Comparison of ENCODE assay signal across 9 mouse cellular contexts in the genomic region with DNA sequence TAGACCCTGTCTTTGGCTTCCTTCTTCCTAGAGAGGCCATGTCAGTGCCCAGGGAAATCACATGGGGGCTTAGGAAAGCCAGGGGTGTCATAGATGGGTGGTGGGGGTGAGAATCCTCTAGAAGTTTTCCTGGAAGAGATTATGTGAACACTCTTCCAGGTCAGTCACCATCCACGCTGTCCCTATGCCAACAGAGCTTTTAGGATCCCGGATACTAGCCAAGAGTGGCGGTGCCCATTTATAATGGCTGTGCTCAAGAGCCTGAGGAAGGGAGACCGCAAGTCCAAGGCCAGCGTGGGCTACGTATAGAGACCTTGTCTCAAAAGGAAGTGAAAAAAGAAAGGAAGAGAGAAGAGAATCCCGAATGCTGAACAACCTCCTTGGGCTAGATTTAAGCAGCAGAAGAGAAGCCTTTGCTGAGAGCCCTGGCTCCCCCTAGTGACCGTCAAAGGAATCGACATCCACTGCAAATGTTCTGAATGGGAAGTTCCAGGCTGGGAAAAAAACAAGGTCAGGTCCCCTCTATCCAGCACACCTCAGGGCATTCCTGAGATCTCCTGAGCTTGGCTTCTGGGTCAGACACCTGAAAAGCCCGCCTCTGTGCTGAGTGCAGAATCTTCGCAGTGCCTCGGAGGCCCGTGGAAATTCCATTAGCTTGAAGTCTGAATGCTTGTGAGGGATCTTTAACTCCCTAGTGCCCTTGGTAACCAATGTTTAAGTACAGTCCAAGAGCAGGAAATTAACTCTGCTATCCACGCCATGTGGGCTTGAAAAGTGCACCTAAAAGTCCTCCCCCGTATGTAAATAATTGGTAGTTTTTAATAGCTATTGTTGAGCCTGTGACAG. TPM values are rescaled to one million over a fixed set of nuclear protein-coding genes. Genes with fewer than 3 reads are reported as not detected.
A peak's percentile ranks its signal among the peaks of the same experiment; 100 is the strongest.
DNase-seq lines count a peak whose midpoint lies in the region; ATAC-seq and TF ChIP-seq lines count a peak whose summit lies in the region.
"Had no signal": no experiment of that assay in that cellular context is flagged by ENCODE, and none has a peak within 500 bp of the region (broad histone marks: within the 10 kb centered on the region; RNA-seq: fewer than 3 reads in every experiment).

No protein-coding gene starts in this region.

- peak; percentile 44 for TF ChIP-seq RAD21 in MEL (IDR thresholded peaks at IDR 0.05; ENCODE audit: low read depth, low read length)

- H3K9ac ChIP-seq in MEL (ENCODE audit: control insufficient read depth, low read depth, low read length, poor library complexity, severe bottlenecking), result no peak overlapping the region
- H3K9ac ChIP-seq in forebrain, embryonic 11.5 days (ENCODE audit: low read length), result no peak overlapping the region
- H3K9ac ChIP-seq in hindbrain, embryonic 14.5 days, result no peak overlapping the region

- ATAC-seq in forebrain, embryonic 11.5 days (replicated peaks; ENCODE audit: low FRiP score), result peak; percentile 60; the same call in 1 of the 2 replicates
- ATAC-seq in hindbrain, embryonic 14.5 days (ENCODE audit: low FRiP score), result peak; percentile 34; the same call in 1 of the 2 replicates
- peak; percentile 71 for ATAC-seq in megakaryocyte, adult 5-6 weeks (ENCODE audit: poor library complexity, severe bottlenecking)
- no peak for ATAC-seq in inflammation-experienced regulatory T-cells, adult 6 months

- no peaks in the 10 kb centered on the region for H3K9me3 ChIP-seq in MEL (replicated peaks; ENCODE audit: insufficient read depth, low read length)
- H3K9me3 ChIP-seq in forebrain, embryonic 11.5 days (ENCODE audit: control insufficient read depth, low read length), result no peaks in the 10 kb centered on the region
- H3K9me3 ChIP-seq in hindbrain, embryonic 14.5 days (ENCODE audit: control insufficient read depth, low read length), result no peaks in the 10 kb centered on the region

- H3K36me3 ChIP-seq in MEL (ENCODE audit: control insufficient read depth in 1 of 2, insufficient read depth in 2 of 2, low read length in 2 of 2), result no peaks in the 10 kb centered on the region
- H3K36me3 ChIP-seq in forebrain, embryonic 11.5 days (ENCODE audit: control insufficient read depth, insufficient read depth, low read length), result no peaks in the 10 kb centered on the region
- no peaks in the 10 kb centered on the region for H3K36me3 ChIP-seq in hindbrain, embryonic 14.5 days (replicated peaks; ENCODE audit: control insufficient read depth, insufficient read depth)

- no peak overlapping the region for H3K4me3 ChIP-seq in MEL (ENCODE audit: control insufficient read depth in 1 of 2, insufficient read depth in 1 of 2, low read depth in 2 of 2, low read length in 2 of 2)
- no peak overlapping the region for H3K4me3 ChIP-seq in forebrain, embryonic 11.5 days (ENCODE audit: low read depth, low read length)
- no peak overlapping the region for H3K4me3 ChIP-seq in hindbrain, embryonic 14.5 days (replicated peaks; ENCODE audit: low read length)

- TF ChIP-seq EP300 in MEL (IDR thresholded peaks at IDR 0.05; ENCODE audit: low read depth in 1 of 2, low read length in 2 of 2), result no peak

- TF ChIP-seq CTCF in MEL (IDR thresholded peaks at IDR 0.05 in 2 of 3, conservative IDR thresholded peaks at IDR 0.05 in 1 of 3; ENCODE audit: control insufficient read depth in 1 of 3, insufficient read depth in 1 of 3, low read depth in 2 of 3, low read length in 3 of 3, poor library complexity in 1 of 3, severe bottlenecking in 1 of 3), result peak; percentile 51 to 68 (median 63)

- H3K27me3 ChIP-seq in MEL (ENCODE audit: control insufficient read depth in 1 of 2, insufficient read depth in 2 of 2, low read length in 2 of 2), result no peaks in the 10 kb centered on the region
- 0 out of 2 replicates have a peak, but pooled peaks cover 2% of the 10 kb centered on the region for H3K27me3 ChIP-seq in forebrain, embryonic 11.5 days (ENCODE audit: control insufficient read depth, insufficient read depth, low read length)
- H3K27me3 ChIP-seq in hindbrain, embryonic 14.5 days (ENCODE audit: control insufficient read depth, insufficient read depth, low read length), result no peaks in the 10 kb centered on the region

- no peak for TF ChIP-seq POLR2A in MEL (IDR thresholded peaks at IDR 0.05; ENCODE audit: control insufficient read depth in 1 of 2, insufficient read depth in 1 of 2, low read depth in 1 of 2, low read length in 2 of 2, poor library complexity in 1 of 2)

- no peak overlapping the region for H3K27ac ChIP-seq in MEL (ENCODE audit: control insufficient read depth, low read depth, low read length)
- H3K27ac ChIP-seq in forebrain, embryonic 11.5 days (ENCODE audit: low read depth, low read length), result no peak overlapping the region
- H3K27ac ChIP-seq in hindbrain, embryonic 14.5 days, result no peak overlapping the region
- H3K27ac ChIP-seq: macrophage had no signal

- no peaks in the 10 kb centered on the region for H3K4me1 ChIP-seq in MEL (ENCODE audit: control insufficient read depth in 1 of 2, insufficient read depth in 2 of 2, low read length in 2 of 2)
- no peaks in the 10 kb centered on the region for H3K4me1 ChIP-seq in forebrain, embryonic 11.5 days (replicated peaks; ENCODE audit: control insufficient read depth, insufficient read depth, low read length)
- no peaks in the 10 kb centered on the region for H3K4me1 ChIP-seq in hindbrain, embryonic 14.5 days (replicated peaks; ENCODE audit: control insufficient read depth, insufficient read depth, low read length)

- 37% methylated on average over 15 of the region's 15 CpGs for WGBS in forebrain, embryonic 11.5 days
- WGBS in hindbrain, embryonic 14.5 days, result 30% methylated on average over 15 of the region's 15 CpGs

- no peaks in the 10 kb centered on the region for H3K79me2 ChIP-seq in MEL (ENCODE audit: control insufficient read depth, insufficient read depth, low read length, poor library complexity)

- no peak overlapping the region for H3K4me2 ChIP-seq in forebrain, embryonic 11.5 days (ENCODE audit: low read depth, low read length, severe bottlenecking)
- 0 out of 2 replicates have a peak overlapping the region, but pooled peaks have one; percentile 26 for H3K4me2 ChIP-seq in hindbrain, embryonic 14.5 days (replicated peaks)

- peak; percentile 31 for DNase-seq in MEL (ENCODE audit: low read depth, low spot score)
- peak; percentile 36 for DNase-seq in c-Kit-positive CD71-negative TER-119-negative erythroid progenitor cells, embryonic 14.5 days (ENCODE audit: low read depth)
- DNase-seq in forebrain, embryonic 11.5 days (ENCODE audit: low spot score), result peak; percentile 71
- peak; percentile 84 for DNase-seq in hindbrain, embryonic 14.5 days (ENCODE audit: low spot score)
- peak; percentile 53 to 77 for DNase-seq in layer of hippocampus, postnatal 25 days (ENCODE audit: extremely low spot score in 1 of 2, low spot score in 1 of 2)
- peak; percentile 79 to 87 for DNase-seq in right cerebral cortex, postnatal 10 days (ENCODE audit: low spot score in 2 of 2)

TF ChIP-seq in MEL, 35 proteins besides CTCF, POLR2A, EP300 and RAD21:
- TF ChIP-seq SMC3 (IDR thresholded peaks at IDR 0.05; ENCODE audit: low read depth, low read length) (peak; percentile 40), UBTF (IDR thresholded peaks at IDR 0.05; ENCODE audit: borderline replicate concordance, insufficient read depth, low read depth, low read length) (no peak)

RNA-seq across cellular contexts. Expression of a gene that starts 50.5 kb away (rescaled TPM):
- not detected in 2 replicates for total RNA-seq in MEL (2012; rRNA removed)
- polyA plus RNA-seq in MEL (2012; ENCODE audit: insufficient read depth in 1 of 2, insufficient read length in 2 of 2, low read depth in 1 of 2, low replicate concordance in 2 of 2, missing spikeins in 1 of 2), result not detected
- 13.2 and 15.9 TPM in 2 replicates for polyA plus RNA-seq in forebrain, embryonic 11.5 days (2014; fragmentation: Nextera tagmentation; extraction: Ambion mirVana)
- 16.6 and 17.3 TPM in 2 replicates for polyA plus RNA-seq in hindbrain, embryonic 14.5 days (2014; fragmentation: Nextera tagmentation; extraction: Ambion mirVana)
- 10 to 100 TPM in 1 of 2 experiments, 1 to 10 TPM in 1; 8.5 to 10.3 TPM for total RNA-seq in layer of hippocampus, postnatal 25 days (2021)
- total RNA-seq in megakaryocyte, adult 5-6 weeks (2015), result 0.52 and 1.1 TPM in 2 replicates
- total RNA-seq in megakaryocyte, adult 5-6 weeks (2017), result 0.37 and 0.57 TPM in 2 replicates
- under 1 TPM in 1 of 3 experiments, not detected in 2; 0.49 TPM for polyA plus RNA-seq in inflammation-experienced regulatory T-cells, adult 6 months (2017; shearing (Covaris generic))

Comparison
In these comparisons a context has a peak if more than half of its experiments do, and no peak if none do; other contexts are left out.
1. DNase-seq: peak in every context shown above with its lines; median percentile 84 in hindbrain, embryonic 14.5 days; 83 in right cerebral cortex, postnatal 10 days; 71 in forebrain, embryonic 11.5 days; 65 in layer of hippocampus, postnatal 25 days; 36 in c-Kit-positive CD71-negative TER-119-negative erythroid progenitor cells, embryonic 14.5 days; 31 in MEL.